Mouse (Mus musculus): Measurements from ENCODE around the gene AC161166.1.
"Not testable (repeated sequence)": the region's sequence is repeated elsewhere in the genome, so short reads cannot be mapped to it uniquely, and the experiment has no call there.

Gene AC161166.1

GRCm38 (mm10) chr7:24524978-24525377 is 12.7 kb upstream of the AC161166.1 start:
- no peak for DNase-seq

DNA sequence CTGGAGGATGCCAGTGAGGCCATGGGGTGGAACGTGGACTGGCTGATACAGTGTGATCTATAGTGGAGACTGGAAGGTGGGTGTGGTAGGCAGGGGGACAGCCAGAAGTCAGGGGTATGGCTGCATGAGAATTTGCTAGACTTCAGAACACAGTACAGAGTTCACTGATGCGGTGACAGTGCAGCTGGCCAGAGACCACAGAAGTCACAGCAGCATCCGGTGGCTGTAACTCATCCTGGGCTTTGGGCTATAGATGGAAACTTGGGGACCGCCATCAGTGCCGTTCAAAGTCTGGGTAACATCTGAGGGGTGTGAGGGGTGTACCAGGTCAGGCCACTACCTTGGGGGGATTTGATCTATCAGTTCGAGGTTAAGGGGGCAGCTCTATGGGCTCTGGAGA is 11.5 kb upstream of the AC161166.1 start:
- no peak for DNase-seq

- DNase-seq: no peak
Observed at GRCm38 (mm10) chr7:24522805-24523204, 10.6 kb upstream of the AC161166.1 start.

DNA sequence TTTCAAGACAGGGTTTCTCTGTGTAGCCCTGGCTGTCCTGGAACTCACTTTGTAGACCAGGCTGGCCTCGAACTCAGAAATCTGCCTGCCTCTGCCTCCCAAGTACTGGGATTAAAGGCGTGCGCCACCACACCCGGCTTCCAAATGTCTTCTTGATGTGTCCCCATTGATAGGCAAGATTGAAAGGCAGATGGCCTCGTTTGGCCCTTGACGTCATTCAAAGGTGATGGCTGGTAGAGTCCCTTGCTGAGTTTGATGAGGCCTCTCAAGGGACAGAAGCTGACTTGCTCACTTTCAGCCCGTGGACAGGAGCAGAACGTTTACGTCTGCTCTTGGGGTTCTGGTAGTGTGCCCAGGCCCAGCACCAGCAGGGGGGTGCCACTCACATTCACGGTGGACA is 7.8 kb upstream of the AC161166.1 start:
- DNase-seq: not testable (repeated sequence)

- no peak for DNase-seq
Observed at GRCm38 (mm10) chr7:24519130-24519529, 6.9 kb upstream of the AC161166.1 start.

DNA sequence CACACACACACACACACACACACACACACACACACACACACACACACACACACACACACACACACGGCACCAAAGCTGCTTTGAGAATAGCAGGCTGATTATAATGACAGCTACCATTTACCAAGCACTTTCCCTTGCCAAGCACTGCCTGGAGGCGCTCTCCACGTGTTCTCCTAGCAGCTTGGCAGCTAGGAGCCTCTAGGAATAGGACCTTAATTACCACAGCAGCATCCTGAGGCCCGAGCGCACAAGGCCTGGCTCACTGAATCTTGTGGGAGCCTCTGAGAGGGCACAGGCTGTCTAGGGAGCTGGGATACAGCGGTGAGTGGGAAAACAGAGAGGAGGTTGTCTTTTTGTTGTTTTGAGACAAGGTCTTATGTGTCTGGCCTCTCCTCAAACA is 5.4 kb upstream of the AC161166.1 start:
- DNase-seq: peak; percentile 52

- no peak for DNase-seq
Observed at GRCm38 (mm10) chr7:24517077-24517476, 4.8 kb upstream of the AC161166.1 start.

DNA sequence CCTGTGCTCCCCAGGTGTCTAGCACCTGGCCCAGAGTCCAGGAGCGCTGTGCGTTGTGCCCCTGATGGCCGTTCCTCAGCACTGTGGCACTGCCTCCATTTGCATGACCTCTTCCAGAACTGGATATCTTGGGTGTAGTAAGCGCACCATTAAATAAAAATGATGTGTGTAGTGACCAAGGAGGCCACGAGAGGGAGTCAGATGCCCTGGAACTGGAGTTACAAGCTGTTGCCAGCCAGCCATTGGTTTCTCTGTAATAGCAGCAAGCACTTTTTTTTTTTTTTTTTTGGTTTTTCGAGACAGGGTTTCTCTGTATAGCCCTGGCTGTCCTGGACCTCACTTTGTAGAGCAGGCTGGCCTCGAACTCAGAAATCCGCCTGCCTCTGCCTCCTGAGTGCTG is 4.1 kb upstream of the AC161166.1 start:
- DNase-seq: peak; percentile 58

DNA sequence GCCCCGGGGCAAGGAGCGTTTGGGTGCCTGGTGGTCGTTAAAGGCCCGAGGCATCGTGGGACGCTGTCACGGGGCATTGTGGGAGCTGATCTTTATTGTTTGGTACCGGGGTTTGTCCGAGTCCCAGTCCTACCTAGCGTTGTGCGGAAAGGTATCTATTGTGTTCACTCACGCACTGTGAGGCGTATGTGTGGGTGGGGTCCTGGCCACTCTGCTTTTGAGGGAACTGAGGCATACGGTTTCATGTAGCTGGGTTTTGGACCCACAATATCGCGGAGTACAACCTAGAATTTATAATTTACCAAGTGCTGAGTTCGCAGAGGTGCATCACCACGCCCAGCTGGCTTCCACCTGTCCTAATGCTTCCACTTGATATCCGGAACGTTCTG is 4.5 kb downstream of the AC161166.1 start:
- DNase-seq: no peak

GRCm38 (mm10) chr7:24506838-24507725 is 5.2 kb downstream of the AC161166.1 start, which contains the start of gene Zfp428:
TSS of gene Zfp428 (plus strand) at chr7:24507006.
- peak; percentile 84 for DNase-seq

DNA sequence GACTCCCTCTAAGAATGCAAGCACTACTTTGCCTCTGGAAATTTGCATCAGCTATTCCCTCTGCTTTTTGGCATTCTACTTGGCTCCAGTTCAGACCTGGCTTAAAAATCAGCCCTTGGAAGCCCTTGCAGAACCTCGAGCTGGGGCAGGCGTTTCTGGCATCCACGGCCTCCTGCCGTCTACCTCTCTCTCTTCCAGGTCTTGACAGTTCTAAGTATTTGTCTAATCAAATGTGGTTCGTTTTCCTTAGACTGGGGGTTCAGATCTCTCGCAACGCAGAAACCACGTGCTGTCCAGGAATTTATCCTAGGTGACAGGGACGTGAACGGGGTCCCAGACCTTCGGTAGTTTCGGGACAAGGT is 5.8 kb downstream of the AC161166.1 start:
- DNase-seq: no peak

- no peak for DNase-seq
Observed at GRCm38 (mm10) chr7:24506065-24506459, 6.2 kb downstream of the AC161166.1 start.

DNA sequence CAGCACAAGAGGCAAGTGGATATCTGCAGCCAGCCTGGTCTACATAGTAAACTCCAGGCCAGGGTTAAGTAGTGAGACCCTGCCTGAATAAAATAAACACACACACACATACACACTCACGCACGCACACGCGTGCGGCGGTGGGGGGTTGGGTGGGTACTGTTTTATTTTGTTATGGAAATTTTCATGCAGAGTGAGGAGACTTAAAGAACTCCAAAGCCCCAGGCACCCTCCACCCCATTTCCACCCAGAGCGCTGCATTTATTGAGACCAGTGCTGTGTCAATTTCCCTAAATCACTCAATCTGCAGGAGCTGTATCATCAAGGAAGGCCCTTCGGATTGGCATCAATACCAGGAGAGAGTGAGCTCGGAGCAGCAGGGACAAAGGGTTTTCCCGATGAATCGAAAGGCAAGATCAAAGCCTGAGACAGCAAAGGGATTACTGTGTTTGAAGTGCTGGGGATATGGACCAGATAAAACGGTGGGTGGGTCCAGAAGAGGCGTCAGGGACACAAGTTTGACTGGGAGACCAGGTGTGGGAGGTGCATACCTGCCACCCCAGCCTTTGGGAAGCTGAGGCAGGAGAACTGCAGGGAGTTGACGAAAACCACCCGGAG is 6.7 kb downstream of the AC161166.1 start:
- no peak for DNase-seq

- no peak for DNase-seq
Observed at GRCm38 (mm10) chr7:24504868-24505267, 7.4 kb downstream of the AC161166.1 start.

DNA sequence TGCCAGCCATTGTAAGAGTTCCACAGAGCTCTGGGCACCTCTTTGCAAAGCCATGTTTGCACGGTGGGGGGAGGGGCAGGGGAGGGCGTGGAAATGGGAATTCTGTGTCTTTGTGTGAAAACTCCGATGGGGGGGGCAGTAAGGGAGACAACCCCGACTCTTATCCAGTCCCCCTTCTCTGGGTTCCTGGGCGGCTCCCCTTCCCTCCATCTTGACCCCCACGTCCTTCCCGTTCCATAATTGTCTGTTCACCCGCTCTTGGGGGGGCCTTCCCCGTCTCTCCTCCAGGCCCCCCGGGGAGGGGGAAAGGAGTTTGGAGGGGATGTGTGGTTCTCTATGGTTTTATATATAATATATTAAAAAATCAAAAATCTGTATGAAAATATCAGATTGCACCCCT is 8.3 kb downstream of the AC161166.1 start:
- no peak for DNase-seq

- no peak for DNase-seq
Observed at GRCm38 (mm10) chr7:24501492-24501891, 10.8 kb downstream of the AC161166.1 start.

DNA sequence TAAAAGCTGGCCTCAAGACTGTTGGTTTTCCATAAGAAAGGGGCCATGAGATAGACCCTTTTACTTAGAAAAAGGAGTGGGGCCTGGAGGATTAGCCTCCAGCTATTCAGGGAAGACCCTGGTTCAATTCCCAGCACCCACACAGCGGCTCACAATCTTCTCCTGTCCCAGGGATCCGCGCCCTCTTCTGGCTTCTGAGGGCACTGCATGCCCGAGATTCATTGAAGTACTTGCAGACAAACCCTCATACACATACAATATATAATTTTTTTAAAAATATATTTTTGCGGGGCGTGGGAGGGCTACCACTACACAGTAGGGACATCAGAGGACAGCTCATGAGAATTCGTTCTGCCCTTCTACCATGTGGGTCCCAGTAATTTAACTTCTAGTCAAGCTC is 11.3 kb downstream of the AC161166.1 start:
- DNase-seq: peak; percentile 66

DNA sequence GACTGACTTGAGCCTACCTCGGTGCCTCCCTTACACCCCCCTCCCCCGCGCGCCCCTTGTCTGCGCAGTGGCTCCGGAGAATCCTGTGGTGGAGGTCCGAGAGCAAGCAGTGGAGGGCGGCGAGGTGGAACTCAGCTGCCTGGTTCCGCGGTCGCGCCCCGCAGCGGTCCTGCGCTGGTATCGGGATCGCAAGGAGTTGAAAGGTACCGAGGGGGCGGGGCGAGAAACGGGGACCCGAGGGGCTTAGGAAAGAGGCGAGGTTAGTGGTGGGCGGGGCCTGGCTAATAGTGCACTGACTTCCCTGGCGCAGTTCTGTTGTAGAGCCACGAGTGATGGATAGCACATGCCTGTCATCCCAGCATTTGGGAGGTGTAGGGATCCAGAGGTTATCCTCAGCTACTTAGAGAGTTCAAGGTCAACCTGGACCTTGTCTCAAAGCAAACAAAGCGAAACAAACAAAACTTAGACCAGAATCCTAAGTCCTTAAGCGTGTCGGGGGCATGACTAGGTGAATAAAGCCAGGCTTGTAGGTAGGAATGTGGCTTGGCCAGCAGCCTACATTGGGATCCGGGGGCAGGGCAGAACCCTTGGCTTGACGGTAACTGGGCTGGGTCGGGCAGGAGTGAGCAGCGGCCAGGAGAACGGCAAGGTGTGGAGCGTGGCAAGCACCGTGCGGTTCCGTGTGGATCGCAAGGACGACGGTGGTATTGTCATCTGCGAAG is 12.2 kb downstream of the AC161166.1 start:
- no peak for DNase-seq

DNA sequence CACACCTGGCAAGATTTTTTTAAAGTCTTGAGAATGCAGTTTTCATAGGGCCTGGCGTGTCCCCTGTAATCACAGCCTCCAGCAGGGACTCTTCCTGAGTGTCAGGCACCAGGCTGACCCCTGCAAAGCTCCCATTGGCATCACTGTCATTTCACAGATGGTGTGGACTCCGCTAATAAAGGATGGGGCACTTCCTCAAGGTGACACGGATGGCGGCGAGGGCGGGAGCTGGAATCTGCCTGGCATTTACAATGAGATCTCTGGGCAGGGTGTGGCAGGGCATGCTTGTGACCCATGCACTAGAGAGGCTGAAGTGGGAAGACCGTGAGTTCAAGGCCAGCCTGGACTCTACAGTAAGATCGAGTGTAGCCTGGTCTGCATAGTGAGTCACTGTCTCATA is 24.0 kb downstream of the AC161166.1 start:
- no peak for DNase-seq

- DNase-seq: no peak
Observed at GRCm38 (mm10) chr7:24487403-24487802, 24.9 kb downstream of the AC161166.1 start.

DNA sequence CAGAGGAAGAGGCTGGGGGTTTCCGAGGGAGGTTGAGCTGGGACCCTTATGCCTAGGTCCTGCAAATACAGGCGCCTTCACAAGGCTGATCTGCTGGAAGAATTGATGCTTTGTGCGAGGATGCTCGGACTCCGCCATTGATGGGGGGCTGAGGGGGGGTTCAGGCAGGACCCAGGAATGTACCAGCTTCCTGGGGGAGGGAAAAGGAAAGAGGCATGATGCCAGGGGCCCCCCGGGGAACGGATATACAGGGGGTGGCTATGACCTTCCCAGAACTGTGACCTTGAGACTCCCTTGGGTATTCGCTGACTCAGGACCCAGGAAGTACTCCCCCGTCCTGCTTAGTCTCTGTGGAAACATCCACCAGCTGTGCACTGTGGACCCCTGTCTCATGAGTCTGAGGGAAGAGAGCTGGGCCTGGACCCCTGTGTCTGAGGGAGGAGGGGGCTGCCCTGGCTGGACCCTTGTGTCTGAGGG is 25.6 kb downstream of the AC161166.1 start:
- no peak for DNase-seq

DNA sequence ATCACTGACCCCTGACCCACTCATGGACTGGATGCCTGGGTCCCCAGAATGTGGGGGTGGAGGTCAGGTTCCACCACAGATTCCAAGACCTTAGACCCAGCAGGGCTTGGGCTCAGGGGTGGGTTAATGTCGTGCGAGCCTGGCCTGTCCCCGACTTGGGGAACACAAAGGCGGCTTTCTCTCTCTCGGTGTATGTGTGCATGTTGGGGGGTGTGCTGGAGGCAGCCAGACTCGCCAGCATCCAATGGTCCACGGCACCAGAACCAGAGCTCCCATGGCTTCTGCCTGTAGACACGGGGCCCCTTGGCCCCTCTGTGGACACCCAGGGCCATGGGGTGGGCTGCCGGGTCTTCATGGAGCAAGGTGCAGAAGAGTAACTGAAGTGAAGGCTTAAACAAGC is 26.8 kb downstream of the AC161166.1 start:
- DNase-seq: no peak

DNA sequence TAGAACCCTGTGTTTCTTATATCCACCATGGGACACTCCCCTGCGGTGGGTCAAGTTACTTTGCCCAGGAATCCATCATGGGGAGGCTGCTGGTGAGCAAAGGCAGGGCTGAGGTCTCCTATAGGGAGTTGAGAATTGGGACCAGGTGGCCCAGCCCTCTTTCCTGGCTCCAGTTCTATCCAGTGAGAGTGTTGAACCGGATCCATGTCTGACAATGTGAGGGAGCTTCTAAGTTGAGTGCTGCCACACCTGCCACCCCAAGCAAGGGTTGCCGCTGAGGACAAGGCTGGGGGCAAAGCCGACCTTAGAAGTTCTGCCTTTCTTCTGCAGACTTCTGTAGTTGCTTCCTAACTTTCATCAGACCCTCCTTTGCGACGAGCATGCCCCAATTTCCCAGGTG is 29.0 kb downstream of the AC161166.1 start:
- not testable (repeated sequence) for DNase-seq

Measured in right cerebral cortex, postnatal 14 days (tissue).